Mouse (Mus musculus): Measurements from ENCODE around the gene Wdr17.

Wdr17 gene

GRCm38 (mm10) chr8:54597386-54597785 lies 289.6 kb downstream of the Wdr17 start:
- no peak for DNase-seq (ENCODE audit: low spot score)

- DNase-seq (ENCODE audit: low spot score), result no peak
Observed at GRCm38 (mm10) chr8:54596940-54597339, 290.0 kb downstream of the Wdr17 start.

- DNase-seq (ENCODE audit: low spot score), result no peak
Observed at GRCm38 (mm10) chr8:54596051-54596450, 290.9 kb downstream of the Wdr17 start.

GRCm38 (mm10) chr8:54594634-54595033 lies 292.4 kb downstream of the Wdr17 start:
- no peak for DNase-seq (ENCODE audit: low spot score)

- no peak for DNase-seq (ENCODE audit: low spot score)
Observed at GRCm38 (mm10) chr8:54582886-54583285, 304.1 kb downstream of the Wdr17 start.

- no peak for DNase-seq (ENCODE audit: low spot score)
Observed at GRCm38 (mm10) chr8:54581436-54581835, 305.5 kb downstream of the Wdr17 start.
